Mouse (Mus musculus) myocyte (in vitro differentiated cells): ENCODE results near the gene Clec2d.
"Not testable (repeated sequence)": the region's sequence is repeated elsewhere in the genome, so short reads cannot be mapped to it uniquely, and the experiment has no call there.

Experiments used
- CEBPB ChIP-seq: IDR thresholded peaks from 2 replicates; pipeline ENCODE4 v1.6.1; 2011; ENCODE audit warnings: mild to moderate bottlenecking, moderate library complexity; ENCODE audit not compliant: poor library complexity, insufficient read depth, severe bottlenecking
- E2F4 ChIP-seq: IDR thresholded peaks from one replicate; pipeline ENCODE4 v1.6.1; 2011; ENCODE audit warnings: mild to moderate bottlenecking, control low read depth, moderate library complexity; ENCODE audit not compliant: insufficient read depth
- MAX ChIP-seq: IDR thresholded peaks from one replicate; pipeline ENCODE4 v1.6.1; 2011; ENCODE audit warnings: low read depth, mild to moderate bottlenecking, control low read depth
- MYOD1 ChIP-seq, 3 experiments: IDR thresholded peaks; one replicate each; pipeline ENCODE4 v1.6.1; 2011; ENCODE audit warnings: control low read depth in 2 of 3, low read depth in 2 of 3, mild to moderate bottlenecking in 2 of 3, moderate library complexity in 1 of 3; ENCODE audit not compliant: insufficient read length in 2 of 3, control insufficient read depth in 1 of 3
- MYOG ChIP-seq, 3 experiments: IDR thresholded peaks; one replicate each; pipeline ENCODE4 v1.6.1; 2011; ENCODE audit warnings: control low read depth in 2 of 3, low read depth in 2 of 3, mild to moderate bottlenecking in 2 of 3; ENCODE audit not compliant: insufficient read length in 2 of 3, control insufficient read depth in 1 of 3, insufficient read depth in 1 of 3
- POLR2A ChIP-seq: IDR thresholded peaks from one replicate; pipeline ENCODE4 v1.6.1; 2011; ENCODE audit warnings: low read depth, mild to moderate bottlenecking, control low read depth, moderate library complexity; ENCODE audit not compliant: insufficient read length
- POLR2AphosphoS2 ChIP-seq: IDR thresholded peaks from one replicate; pipeline ENCODE4 v1.6.1; 2011; ENCODE audit warnings: low read depth, control low read depth; ENCODE audit not compliant: insufficient read length
- REST ChIP-seq: IDR thresholded peaks from one replicate; pipeline ENCODE4 v1.6.1; 2011; ENCODE audit warnings: mild to moderate bottlenecking, control low read depth, moderate library complexity; ENCODE audit not compliant: insufficient read depth, insufficient read length
- SRF ChIP-seq: IDR thresholded peaks from one replicate; pipeline ENCODE4 v1.6.1; 2011; ENCODE audit warnings: low read depth; ENCODE audit not compliant: control insufficient read depth, insufficient read length
- TCF12 ChIP-seq: IDR thresholded peaks from one replicate; pipeline ENCODE4 v1.6.1; 2011; ENCODE audit warnings: mild to moderate bottlenecking, control low read depth; ENCODE audit not compliant: poor library complexity, insufficient read depth, severe bottlenecking
- TCF3 ChIP-seq: IDR thresholded peaks from one replicate; pipeline ENCODE4 v1.6.1; 2011; ENCODE audit warnings: low read depth, control low read depth; ENCODE audit not compliant: insufficient read length
- USF1 ChIP-seq: IDR thresholded peaks from one replicate; pipeline ENCODE4 v1.6.1; 2011; ENCODE audit warnings: low read depth, mild to moderate bottlenecking, control low read depth, moderate library complexity

DNA sequence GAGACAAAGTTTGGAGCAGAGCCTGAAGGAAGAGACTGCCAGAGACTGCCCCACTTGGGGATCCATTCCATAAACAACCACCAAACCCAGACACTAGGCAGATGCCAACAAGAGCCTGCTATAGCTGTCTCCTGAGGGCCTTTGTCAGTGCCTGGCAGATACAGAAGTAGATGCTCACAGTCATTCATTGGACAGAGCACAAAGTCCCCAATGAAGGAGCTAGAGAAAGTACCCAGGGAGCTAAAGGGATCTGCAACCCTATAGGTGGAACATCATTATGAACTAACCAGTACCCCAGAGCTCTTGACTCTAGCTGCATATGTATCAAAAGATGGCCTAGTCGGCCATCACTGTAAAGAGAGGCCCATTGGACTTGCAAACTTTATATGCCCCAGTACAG lies 584 bp upstream of the Clec2d start:
- not testable (repeated sequence) for TF ChIP-seq POLR2A; E2F4; SRF; MYOG (IDR thresholded peaks at IDR 0.05; ENCODE audit: control insufficient read depth in 1 of 3, insufficient read depth in 1 of 3, insufficient read length in 2 of 3, low read depth in 2 of 3); CEBPB; MAX; TCF3; POLR2AphosphoS2; TCF12; MYOD1 (IDR thresholded peaks at IDR 0.05; ENCODE audit: control insufficient read depth in 1 of 3, insufficient read length in 2 of 3, low read depth in 2 of 3); USF1; REST
